Mouse (Mus musculus) CH12.LX (cell line): ENCODE measurements at regions not wholly inside any gene's neighbourhood (a gene's known extent, or its start where the extent isn't known, plus 50 kb on each side); places are given as distances from the start of the nearest gene placed in this dataset.

Experiments used
- BHLHE40 ChIP-seq: IDR thresholded peaks from 2 replicates; pipeline ENCODE4 v1.6.1; 2011; ENCODE audit warnings: mild to moderate bottlenecking, low read depth, low read length, improper control_type of control experiment
- CHD1 ChIP-seq: IDR thresholded peaks from 2 replicates; pipeline ENCODE4 v1.6.1; 2012; ENCODE audit warnings: low read depth, low read length, improper control_type of control experiment, inconsistent platforms
- CTCF ChIP-seq, 2 experiments: IDR thresholded peaks in 1 of 2; conservative IDR thresholded peaks in 1 of 2; 2 replicates each; pipeline ENCODE4 v1.5.1; 2011 to 2012; ENCODE audit warnings: low read depth in 2 of 2, low read length in 2 of 2, improper control_type of control experiment in 1 of 2, inconsistent platforms in 1 of 2, mild to moderate bottlenecking in 1 of 2, moderate library complexity in 1 of 2
- ELF1 ChIP-seq: IDR thresholded peaks from 2 replicates; pipeline ENCODE4 v1.6.1; 2014; ENCODE audit warnings: low read depth, mild to moderate bottlenecking, inconsistent platforms, low read length, improper control_type of control experiment
- JUND ChIP-seq: conservative IDR thresholded peaks from 2 replicates; pipeline ENCODE4 v1.6.1; 2011; ENCODE audit warnings: low read depth, low read length, improper control_type of control experiment
- KAT2A ChIP-seq: IDR thresholded peaks from 2 replicates; pipeline ENCODE4 v1.6.1; 2012; ENCODE audit warnings: low read length, improper control_type of control experiment, inconsistent platforms; ENCODE audit not compliant: insufficient replicate concordance
- POLR2AphosphoS2 ChIP-seq: IDR thresholded peaks from 2 replicates; pipeline ENCODE4 v1.6.1; 2011; ENCODE audit warnings: low read depth, low read length, improper control_type of control experiment
- UBTF ChIP-seq: IDR thresholded peaks from 2 replicates; pipeline ENCODE4 v1.6.1; 2012; ENCODE audit warnings: low read depth, mild to moderate bottlenecking, inconsistent platforms, low read length, improper control_type of control experiment, moderate library complexity
- USF1 ChIP-seq: IDR thresholded peaks from 2 replicates; pipeline ENCODE4 v1.6.1; 2014; ENCODE audit warnings: low read depth, mild to moderate bottlenecking, inconsistent platforms, low read length, improper control_type of control experiment

DNA sequence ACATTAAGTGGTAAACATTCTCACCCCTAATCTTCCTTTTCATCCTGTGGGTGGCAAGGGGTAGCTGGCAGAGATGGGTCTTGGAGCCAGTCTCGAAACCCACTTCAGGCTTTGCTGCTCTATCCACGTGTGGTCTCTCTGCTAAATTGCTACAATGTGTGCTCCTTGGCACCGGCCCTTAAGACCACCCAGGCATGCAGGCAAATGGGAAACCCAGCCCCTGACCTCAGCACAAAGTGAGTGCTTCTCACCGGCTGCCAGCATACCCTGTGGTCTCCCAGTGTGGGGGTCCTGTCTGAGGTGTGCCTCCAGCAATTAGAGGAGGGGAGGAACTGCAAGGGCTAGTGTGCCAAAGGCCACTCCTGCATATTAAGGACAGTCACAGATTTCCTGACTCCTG is 238.5 kb upstream of the Gm21798 start:
- TF ChIP-seq BHLHE40: no peak
- TF ChIP-seq CTCF (conservative IDR thresholded peaks at IDR 0.05 in 1 of 2, IDR thresholded peaks at IDR 0.05 in 1 of 2; ENCODE audit: low read depth in 2 of 2, low read length in 2 of 2): no peak
- TF ChIP-seq JUND: no peak
- TF ChIP-seq CHD1: no peak
- no peak for TF ChIP-seq KAT2A
- no peak for TF ChIP-seq ELF1
- no peak for TF ChIP-seq USF1
- TF ChIP-seq UBTF: no peak
- no peak for TF ChIP-seq POLR2AphosphoS2
